Mouse (Mus musculus) left cerebral cortex, adult 18-20 months (tissue): ENCODE data around the gene Pdcd1. TPM values are rescaled to one million over a fixed set of nuclear protein-coding genes. Genes with fewer than 3 reads are reported as not detected.
"Not testable (repeated sequence)": the region's sequence is repeated elsewhere in the genome, so short reads cannot be mapped to it uniquely, and the experiment has no call there.

Source experiments
- DNase-seq, 2 experiments: peaks; one replicate each; pipeline ENCODE4 v3.0.0; 2021 to 2022; ENCODE audit warnings: low spot score in 2 of 2, mixed read lengths in 1 of 2
- total RNA-seq, 2 experiments: library from RNA; stranded (reverse); gene quantifications; 2 replicates each; pipeline ENCODE4 v1.2.3; 2021

Gene Pdcd1
- total RNA-seq, 2 experiments from 2014 or later = 0.16 TPM; not detected in 1

GRCm38 (mm10) chr1:94033075-94033602, 19.2 kb downstream of the Pdcd1 start:
- no peak for DNase-seq

- DNase-seq = no peak
Measured at GRCm38 (mm10) chr1:94028741-94029140, 23.6 kb downstream of the Pdcd1 start.

- no peak for DNase-seq
Measured at GRCm38 (mm10) chr1:94027506-94028108, 24.7 kb downstream of the Pdcd1 start.

- DNase-seq = no peak
Measured at GRCm38 (mm10) chr1:94020151-94020550, 32.2 kb downstream of the Pdcd1 start, which contains the start of gene Neu4. Neu4 (plus strand) TSS chr1:94020451.

GRCm38 (mm10) chr1:94011643-94012042, 40.7 kb downstream of the Pdcd1 start:
- DNase-seq = no peak

- DNase-seq = peak; percentile 66 to 81
Measured at GRCm38 (mm10) chr1:94008826-94009225, 43.5 kb downstream of the Pdcd1 start.

GRCm38 (mm10) chr1:94005954-94006506, 46.3 kb downstream of the Pdcd1 start:
- DNase-seq = peak in 1 of 2 experiments; percentile 36

- DNase-seq = no peak
Measured at GRCm38 (mm10) chr1:94001023-94001422, 51.3 kb downstream of the Pdcd1 start.

- not testable (repeated sequence) for DNase-seq
Measured at GRCm38 (mm10) chr1:93991491-93991890, 60.9 kb downstream of the Pdcd1 start.

- DNase-seq = not testable (repeated sequence)
Measured at GRCm38 (mm10) chr1:93991068-93991467, 61.3 kb downstream of the Pdcd1 start.

GRCm38 (mm10) chr1:93990209-93990608, 62.1 kb downstream of the Pdcd1 start, which contains the start of gene Gal3st2c:
Gal3st2c (plus strand) TSS chr1:93990509.
- not testable (repeated sequence) for DNase-seq

GRCm38 (mm10) chr1:93988786-93989185, 63.6 kb downstream of the Pdcd1 start:
- no peak for DNase-seq

Other genes starting within 250 kb of the Pdcd1 start
- gene Ing5, start 248.6 kb downstream of the Pdcd1 start, total RNA-seq = 10 to 100 TPM; 16.0 TPM
- gene D2hgdh, start 227.6 kb downstream of the Pdcd1 start, total RNA-seq = 10 to 100 TPM; 11.7 to 13.4 TPM
- under 1 TPM in 1 of 2 experiments, not detected in 1; 0.12 TPM for gene Gal3st2, start 191.2 kb downstream of the Pdcd1 start, total RNA-seq
- gene Gal3st2b, start 134.2 kb downstream of the Pdcd1 start, total RNA-seq = not detected
- gene Gal3st2c, start 62.0 kb downstream of the Pdcd1 start, total RNA-seq = under 1 TPM; 0.02 to 0.07 TPM
- 1 to 10 TPM; 4.4 to 4.8 TPM for gene Neu4, start 32.1 kb downstream of the Pdcd1 start, total RNA-seq